Mouse (Mus musculus): ENCODE results near the gene Kdm4b.

The Kdm4b gene

DNA sequence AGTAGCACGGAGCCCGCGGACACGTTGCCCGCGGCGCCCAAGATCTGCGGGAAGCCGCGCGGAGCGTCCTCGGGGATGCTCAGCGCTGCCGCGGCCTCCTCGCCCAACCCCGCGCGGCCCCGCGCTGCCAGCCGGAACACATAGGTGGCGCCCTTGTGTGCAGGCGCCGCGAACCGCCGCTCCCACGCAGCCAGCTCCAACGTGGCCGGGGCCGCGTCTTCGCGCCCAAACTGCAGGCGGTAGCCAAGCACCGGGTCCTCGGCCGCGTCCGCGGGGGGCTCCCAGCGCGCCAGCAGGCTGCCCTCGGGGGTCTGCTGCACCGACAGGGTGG, 99.7 kb downstream of the Kdm4b start:
- CTCF ChIA-PET = interaction anchor here (1.3 to 1.6 kb wide), 2 partner anchors 15 to 51 kb away, joined by 3 read pairs; partner anchors contain the start of gene Ptprs

DNA sequence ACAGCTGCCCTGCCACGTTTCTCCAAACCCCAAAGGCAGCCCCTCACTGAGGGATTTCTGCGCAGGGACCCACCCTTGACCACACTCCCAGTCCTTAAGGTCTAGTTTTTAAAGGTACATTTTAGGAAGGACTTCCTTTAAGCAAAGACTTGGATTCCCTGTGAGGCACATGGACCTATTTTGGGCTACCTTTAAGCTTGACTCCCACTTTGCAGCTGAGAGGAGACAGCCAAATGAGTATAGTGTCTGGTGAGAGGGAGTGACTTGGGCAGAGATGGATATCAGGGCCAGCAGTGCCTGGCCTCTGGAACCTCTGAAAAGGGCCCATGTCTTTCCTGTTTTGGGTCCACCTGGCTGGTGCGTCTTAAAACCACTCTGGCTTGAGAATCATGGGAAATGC, 100.1 kb downstream of the Kdm4b start:
- CTCF ChIA-PET = interaction anchor here (1.3 to 1.6 kb wide), 2 partner anchors 15 to 51 kb away, joined by 3 read pairs; partner anchors contain the start of gene Ptprs

DNA sequence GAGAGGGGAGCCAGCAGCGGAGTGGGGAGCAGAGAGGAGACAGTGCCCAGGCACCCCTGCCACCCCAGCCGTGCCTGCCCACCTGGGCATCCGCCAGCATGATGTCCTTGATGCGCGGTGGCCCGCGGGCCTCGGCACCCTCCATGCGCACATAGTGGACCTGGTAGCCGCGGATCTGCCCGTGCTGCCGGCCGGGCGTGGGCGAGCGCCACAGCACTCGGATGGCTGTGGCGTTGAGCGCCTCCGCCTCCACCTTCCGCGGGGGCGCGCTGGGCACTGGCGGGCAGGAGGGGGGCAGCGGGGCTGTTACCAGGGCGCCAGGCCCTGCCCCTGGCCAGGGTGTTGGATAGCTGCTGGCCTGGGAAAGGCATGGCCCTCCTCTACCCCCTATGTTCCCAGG, 102.0 kb downstream of the Kdm4b start:
- CTCF ChIA-PET = interaction anchor here (0.7 to 1.1 kb wide), 2 partner anchors 51 to 260 kb away, joined by 3 to 7 read pairs; no protein-coding TSS in a partner anchor

DNA sequence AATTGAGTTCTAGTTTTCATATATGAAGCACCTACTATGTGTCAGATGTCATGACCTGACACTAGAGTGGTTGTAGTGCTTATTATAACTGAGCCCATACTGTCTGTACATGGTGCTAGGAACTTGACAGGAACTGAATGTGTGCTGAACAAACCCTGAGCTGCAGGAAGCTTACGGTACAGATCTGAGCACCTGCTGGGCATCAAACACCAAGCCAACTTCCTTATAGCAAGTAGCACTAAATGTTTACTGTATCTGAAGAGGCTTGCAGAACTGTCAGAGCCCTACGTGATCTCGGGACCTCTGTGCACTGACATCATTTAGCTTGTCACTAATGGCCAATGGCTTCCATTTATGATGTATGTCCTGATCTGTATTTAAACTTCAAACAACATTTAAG, 105.7 kb downstream of the Kdm4b start:
- CTCF ChIA-PET = interaction anchor here (0.5 kb wide), 1 partner anchor 47 kb away, joined by 13 read pairs; no protein-coding TSS in a partner anchor

DNA sequence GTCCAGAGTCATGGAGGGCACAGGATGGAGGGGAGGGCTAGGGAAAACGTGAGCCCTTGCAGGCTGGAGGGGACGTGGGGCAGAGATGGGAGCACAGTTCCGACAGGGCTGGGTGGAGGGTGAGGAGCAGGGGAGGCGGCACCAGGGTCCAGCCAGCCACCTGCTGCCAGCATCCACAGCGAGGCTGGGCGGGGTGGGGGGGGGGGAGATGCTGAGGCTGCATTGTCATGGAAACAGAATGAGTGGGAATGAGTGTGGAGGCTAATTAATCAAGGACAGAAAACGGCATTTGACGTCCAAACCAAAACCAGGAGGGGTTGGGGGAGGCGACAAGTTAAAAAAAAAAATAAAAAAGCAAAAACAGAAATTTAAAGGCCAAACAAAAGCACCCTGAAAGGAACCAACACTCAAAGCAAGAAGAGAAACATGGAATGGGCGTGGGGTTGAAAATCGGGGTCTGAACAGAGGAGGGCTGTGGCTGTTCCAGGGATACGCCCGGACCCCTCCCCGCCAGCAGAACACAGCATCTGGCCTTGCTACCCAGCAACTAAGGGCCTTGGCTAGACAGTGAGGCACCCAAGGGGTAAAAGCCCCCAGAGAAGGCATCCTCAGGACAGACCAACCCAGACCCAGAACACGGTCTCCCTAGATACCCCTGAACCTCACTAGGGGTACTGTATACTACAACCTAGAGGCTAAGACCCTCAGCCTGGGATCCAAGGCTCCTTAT, 114.0 kb downstream of the Kdm4b start:
- CTCF ChIA-PET = interaction anchor here (1.1 kb wide), 1 partner anchor 14 kb away, joined by 3 read pairs; no protein-coding TSS in a partner anchor

DNA sequence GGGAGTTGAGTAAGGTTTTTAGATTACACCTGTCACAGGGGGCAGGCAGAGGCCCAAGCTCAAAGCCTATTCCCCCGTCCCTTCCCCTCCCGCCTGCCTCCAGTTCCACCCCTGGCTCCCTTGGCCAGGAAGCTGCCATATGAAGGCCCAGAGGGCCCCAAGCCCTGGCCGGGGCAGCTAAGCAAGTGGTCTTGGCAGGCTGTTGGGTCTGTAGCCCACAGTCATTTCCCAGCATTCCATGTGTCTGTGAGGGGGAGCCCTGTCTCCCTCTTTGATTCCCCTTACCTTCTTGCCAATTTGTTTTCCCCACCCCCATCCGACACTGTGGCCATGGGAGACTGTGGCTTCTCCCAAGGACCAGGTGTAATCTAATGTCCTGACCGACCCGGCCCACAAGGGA, 116.5 kb downstream of the Kdm4b start:
- CTCF ChIA-PET = no interaction called here

DNA sequence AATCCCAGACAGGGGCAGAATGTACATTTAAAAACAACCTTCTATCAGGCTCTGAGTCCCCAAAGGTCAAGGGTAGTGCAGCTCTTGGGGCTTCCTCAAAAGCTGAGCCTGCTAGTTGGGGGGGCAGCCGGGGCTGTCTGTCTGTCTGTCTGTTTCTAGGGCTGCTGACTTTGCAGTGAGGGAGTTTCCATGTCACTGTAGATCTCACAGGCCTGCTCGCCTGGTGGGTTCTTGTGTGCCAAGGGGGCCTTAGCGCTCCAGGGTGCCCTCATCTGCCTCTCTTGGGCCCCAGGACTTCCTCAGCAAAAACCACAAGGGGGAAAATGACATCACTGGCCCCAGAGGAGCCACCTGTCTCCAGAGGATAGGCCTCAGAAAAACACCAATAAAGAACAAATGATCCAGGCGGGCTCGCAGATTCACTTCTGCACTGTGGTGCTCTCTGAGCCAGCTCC, 117.5 kb downstream of the Kdm4b start:
- CTCF ChIA-PET = no interaction called here

DNA sequence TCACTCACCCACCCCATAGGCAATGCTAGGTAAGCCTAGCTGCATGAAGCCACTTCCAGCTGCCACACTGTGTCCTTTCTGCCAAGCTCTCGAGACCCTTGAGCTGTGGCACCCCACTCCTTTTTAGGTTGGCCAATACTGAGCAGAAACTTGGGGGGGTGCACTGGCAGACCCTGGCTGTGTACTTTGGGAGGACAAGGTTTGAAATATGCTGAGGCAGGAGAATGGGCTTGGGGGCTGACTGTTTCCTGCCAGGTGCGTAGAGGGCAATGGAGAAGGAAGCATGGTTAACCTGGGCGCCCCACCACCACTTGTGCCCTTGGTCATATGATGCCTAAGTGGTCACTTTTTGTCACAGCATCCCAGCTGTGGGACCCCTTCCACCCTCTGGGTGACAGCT, 118.9 kb downstream of the Kdm4b start:
- CTCF ChIA-PET = interaction anchor here (0.7 kb wide), 1 partner anchor 105 kb away, joined by 10 read pairs; no protein-coding TSS in a partner anchor

DNA sequence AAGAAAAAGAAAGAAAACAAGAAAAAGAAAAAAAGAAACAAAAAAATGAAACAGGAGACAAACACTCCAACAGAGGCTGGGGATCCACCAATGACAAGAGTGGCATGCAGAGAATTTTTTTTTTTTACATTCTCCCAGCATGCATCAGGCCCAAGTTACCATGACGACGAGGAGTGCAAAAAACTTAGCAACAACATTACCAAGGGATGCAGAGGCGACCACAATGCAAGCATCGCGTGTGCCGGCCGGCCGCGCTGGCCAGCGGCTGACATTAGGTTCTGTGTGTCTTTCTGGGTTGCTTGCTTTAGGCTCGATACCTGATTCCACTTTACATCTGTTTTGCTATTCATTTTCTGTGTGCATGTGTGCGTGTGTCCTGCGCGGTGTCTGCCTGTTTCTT, 119.5 kb downstream of the Kdm4b start:
- CTCF ChIA-PET = interaction anchor here (0.7 kb wide), 1 partner anchor 105 kb away, joined by 10 read pairs; no protein-coding TSS in a partner anchor

DNA sequence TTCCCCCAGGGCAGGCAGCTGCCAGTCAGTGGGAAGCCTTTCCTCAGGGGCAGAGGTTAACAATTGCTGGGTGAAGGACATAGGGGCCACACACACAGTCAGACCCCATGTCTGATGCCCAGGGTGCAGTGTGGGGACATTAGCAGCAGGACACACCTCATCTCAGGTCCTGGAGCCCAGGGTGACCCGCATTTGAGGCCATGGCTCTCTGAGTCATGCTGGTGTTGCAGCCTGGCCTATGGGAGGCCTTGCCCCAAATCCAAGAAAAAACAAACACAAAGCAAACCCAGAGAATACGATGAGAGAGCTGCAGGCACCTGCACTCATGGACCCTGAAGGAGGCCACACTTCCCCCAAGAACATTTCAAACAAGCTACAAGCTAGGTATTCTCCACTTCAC, 121.9 kb downstream of the Kdm4b start:
- CTCF ChIA-PET = no interaction called here

Data from spleen, embryonic (tissue).